Mouse (Mus musculus) CH12.LX (cell line): ENCODE results near the gene Tmem223. TPM values are rescaled to one million over a fixed set of nuclear protein-coding genes. Genes with fewer than 3 reads are reported as not detected.
A peak's percentile ranks its signal among the peaks of the same experiment; 100 is the strongest.

ENCODE experiments used
- DNase-seq: peaks from one replicate; pipeline ENCODE4 v3.0.0-alpha.2; 2013; ENCODE audit errors: extremely low read depth
- H3K27ac ChIP-seq: 2 replicates; pipeline ENCODE4 v1.5.1; 2012; ENCODE audit warnings: low read depth, mild to moderate bottlenecking, control low read depth, moderate library complexity; ENCODE audit not compliant: insufficient read depth
- H3K27me3 ChIP-seq: replicated peaks from 2 replicates; pipeline ENCODE3; 2012; ENCODE audit warnings: inconsistent platforms
- H3K36me3 ChIP-seq, 2 experiments: replicated peaks in 1 of 2; 2 replicates each; pipeline versions ENCODE3 to v1.6.1; 2012; ENCODE audit warnings: inconsistent platforms in 1 of 2, low read length in 1 of 2, mild to moderate bottlenecking in 1 of 2, mixed read lengths in 1 of 2, moderate library complexity in 1 of 2; ENCODE audit not compliant: control insufficient read depth in 1 of 2, insufficient read depth in 1 of 2
- H3K4me1 ChIP-seq, 2 experiments: 2 replicates each; pipeline ENCODE4 v1.6.1; 2012; ENCODE audit warnings: inconsistent platforms in 1 of 2, moderate library complexity in 1 of 2; ENCODE audit not compliant: insufficient read depth in 2 of 2, control insufficient read depth in 1 of 2
- H3K4me2 ChIP-seq: 2 replicates; pipeline ENCODE4 v1.6.1; 2012; ENCODE audit warnings: low read depth, mild to moderate bottlenecking, control low read depth; ENCODE audit not compliant: poor library complexity, insufficient read depth, severe bottlenecking
- H3K4me3 ChIP-seq, 3 experiments: fragments of 150-350 bp in 1 of 3; sonication (generic) in 1 of 3; replicated peaks in 1 of 3; 2 replicates each; pipeline versions ENCODE3 to v1.5.1; 2011 to 2012; ENCODE audit warnings: low read depth in 2 of 3, low read length in 2 of 3, mild to moderate bottlenecking in 2 of 3, moderate library complexity in 2 of 3, control low read depth in 1 of 3, improper control_type of control experiment in 1 of 3, inconsistent platforms in 1 of 3, mixed read lengths in 1 of 3; ENCODE audit not compliant: poor library complexity in 1 of 3
- H3K79me2 ChIP-seq: replicated peaks from 2 replicates; pipeline ENCODE4 v1.6.1; 2012; ENCODE audit warnings: mild to moderate bottlenecking, moderate library complexity; ENCODE audit not compliant: control insufficient read depth, poor library complexity, insufficient read depth, severe bottlenecking; ENCODE audit errors: extremely low read depth
- H3K9ac ChIP-seq: 2 replicates; pipeline ENCODE4 v1.6.1; 2012; ENCODE audit warnings: low read depth, mild to moderate bottlenecking, control low read depth, moderate library complexity; ENCODE audit not compliant: insufficient read depth
- H3K9me3 ChIP-seq: replicated peaks from 2 replicates; pipeline ENCODE3; 2012; ENCODE audit warnings: low read length, inconsistent platforms, mixed read lengths
- BHLHE40 ChIP-seq: IDR thresholded peaks from 2 replicates; pipeline ENCODE4 v1.6.1; 2011; ENCODE audit warnings: mild to moderate bottlenecking, low read depth, low read length, improper control_type of control experiment
- CHD1 ChIP-seq: IDR thresholded peaks from 2 replicates; pipeline ENCODE4 v1.6.1; 2012; ENCODE audit warnings: low read depth, low read length, improper control_type of control experiment, inconsistent platforms
- CHD2 ChIP-seq: IDR thresholded peaks from 2 replicates; pipeline ENCODE4 v1.6.1; 2011; ENCODE audit warnings: low read length, improper control_type of control experiment
- E2F4 ChIP-seq: IDR thresholded peaks from 2 replicates; pipeline ENCODE4 v1.6.1; 2011; ENCODE audit warnings: low read depth, low read length, improper control_type of control experiment; ENCODE audit not compliant: insufficient replicate concordance
- ELF1 ChIP-seq: IDR thresholded peaks from 2 replicates; pipeline ENCODE4 v1.6.1; 2014; ENCODE audit warnings: low read depth, mild to moderate bottlenecking, inconsistent platforms, low read length, improper control_type of control experiment
- EP300 ChIP-seq: IDR thresholded peaks from 2 replicates; pipeline ENCODE4 v1.6.1; 2011; ENCODE audit warnings: low read length, improper control_type of control experiment
- ETS1 ChIP-seq: conservative IDR thresholded peaks from 2 replicates; pipeline ENCODE4 v1.6.1; 2012; ENCODE audit warnings: low read depth, mild to moderate bottlenecking, inconsistent platforms, low read length, improper control_type of control experiment, moderate library complexity
- GABPA ChIP-seq: IDR thresholded peaks from 2 replicates; pipeline ENCODE4 v1.6.1; 2012; ENCODE audit warnings: low read depth, low read length, improper control_type of control experiment, inconsistent platforms; ENCODE audit not compliant: insufficient replicate concordance
- HCFC1 ChIP-seq: IDR thresholded peaks from 2 replicates; pipeline ENCODE4 v1.6.1; 2012; ENCODE audit warnings: low read depth, mild to moderate bottlenecking, inconsistent platforms, low read length, improper control_type of control experiment
- IRF4 ChIP-seq: IDR thresholded peaks from 2 replicates; pipeline ENCODE4 v1.6.1; 2014; ENCODE audit warnings: low read depth, mild to moderate bottlenecking, inconsistent platforms, low read length, improper control_type of control experiment
- JUN ChIP-seq: IDR thresholded peaks from 2 replicates; pipeline ENCODE4 v1.6.1; 2011; ENCODE audit warnings: low read depth, mild to moderate bottlenecking, low read length, improper control_type of control experiment, moderate library complexity; ENCODE audit not compliant: insufficient read depth
- JUND ChIP-seq: conservative IDR thresholded peaks from 2 replicates; pipeline ENCODE4 v1.6.1; 2011; ENCODE audit warnings: low read depth, low read length, improper control_type of control experiment
- KAT2A ChIP-seq: IDR thresholded peaks from 2 replicates; pipeline ENCODE4 v1.6.1; 2012; ENCODE audit warnings: low read length, improper control_type of control experiment, inconsistent platforms; ENCODE audit not compliant: insufficient replicate concordance
- MAFK ChIP-seq: IDR thresholded peaks from 2 replicates; pipeline ENCODE4 v1.6.1; 2011; ENCODE audit warnings: low read length, improper control_type of control experiment; ENCODE audit not compliant: insufficient replicate concordance
- MAX ChIP-seq: IDR thresholded peaks from 2 replicates; pipeline ENCODE4 v1.6.1; 2011; ENCODE audit warnings: low read length, improper control_type of control experiment
- MAZ ChIP-seq: IDR thresholded peaks from 2 replicates; pipeline ENCODE4 v1.6.1; 2012; ENCODE audit warnings: low read depth, mild to moderate bottlenecking, inconsistent platforms, low read length, improper control_type of control experiment, moderate library complexity
- MEF2A ChIP-seq: IDR thresholded peaks from 2 replicates; pipeline ENCODE4 v1.6.1; 2014; ENCODE audit warnings: low read depth, mild to moderate bottlenecking, inconsistent platforms, low read length, improper control_type of control experiment, borderline replicate concordance
- MXI1 ChIP-seq: IDR thresholded peaks from 2 replicates; pipeline ENCODE4 v1.6.1; 2011; ENCODE audit warnings: mild to moderate bottlenecking, low read depth, low read length, improper control_type of control experiment
- MYC ChIP-seq: IDR thresholded peaks from 2 replicates; pipeline ENCODE4 v1.6.1; 2011; ENCODE audit warnings: low read depth, mild to moderate bottlenecking, improper control_type of control experiment, low read length
- NELFE ChIP-seq: IDR thresholded peaks from 2 replicates; pipeline ENCODE4 v1.6.1; 2011; ENCODE audit warnings: low read depth, low read length, improper control_type of control experiment
- NRF1 ChIP-seq: IDR thresholded peaks from 2 replicates; pipeline ENCODE4 v1.6.1; 2014; ENCODE audit warnings: low read depth, mild to moderate bottlenecking, inconsistent platforms, low read length, improper control_type of control experiment, moderate library complexity
- PAX5 ChIP-seq: IDR thresholded peaks from 2 replicates; pipeline ENCODE4 v1.6.1; 2012; ENCODE audit warnings: low read length, inconsistent platforms, mixed read lengths
- POLR2A ChIP-seq: IDR thresholded peaks from 2 replicates; pipeline ENCODE4 v1.6.1; 2011; ENCODE audit warnings: low read depth, mild to moderate bottlenecking, improper control_type of control experiment, low read length
- RAD21 ChIP-seq: IDR thresholded peaks from 2 replicates; pipeline ENCODE4 v1.6.1; 2011; ENCODE audit warnings: low read depth, mild to moderate bottlenecking, low read length, improper control_type of control experiment, moderate library complexity
- RCOR1 ChIP-seq: conservative IDR thresholded peaks from 2 replicates; pipeline ENCODE4 v1.6.1; 2012; ENCODE audit warnings: low read depth, mild to moderate bottlenecking, inconsistent platforms, low read length, improper control_type of control experiment
- SIN3A ChIP-seq: IDR thresholded peaks from 2 replicates; pipeline ENCODE4 v1.6.1; 2012; ENCODE audit warnings: low read length, improper control_type of control experiment, inconsistent platforms
- SMC3 ChIP-seq: IDR thresholded peaks from 2 replicates; pipeline ENCODE4 v1.6.1; 2011; ENCODE audit warnings: low read depth, low read length, improper control_type of control experiment
- TBP ChIP-seq: conservative IDR thresholded peaks from 2 replicates; pipeline ENCODE4 v1.6.1; 2011; ENCODE audit warnings: low read depth, low read length, improper control_type of control experiment
- TCF12 ChIP-seq: IDR thresholded peaks from 2 replicates; pipeline ENCODE4 v1.6.1; 2014; ENCODE audit warnings: low read depth, mild to moderate bottlenecking, inconsistent platforms, low read length, improper control_type of control experiment
- UBTF ChIP-seq: IDR thresholded peaks from 2 replicates; pipeline ENCODE4 v1.6.1; 2012; ENCODE audit warnings: low read depth, mild to moderate bottlenecking, inconsistent platforms, low read length, improper control_type of control experiment, moderate library complexity
- USF1 ChIP-seq: IDR thresholded peaks from 2 replicates; pipeline ENCODE4 v1.6.1; 2014; ENCODE audit warnings: low read depth, mild to moderate bottlenecking, inconsistent platforms, low read length, improper control_type of control experiment
- USF2 ChIP-seq: conservative IDR thresholded peaks from 2 replicates; pipeline ENCODE4 v1.6.1; 2011; ENCODE audit warnings: low read depth, low read length, improper control_type of control experiment
- ZC3H11A ChIP-seq: IDR thresholded peaks from 2 replicates; pipeline ENCODE4 v1.6.1; 2012; ENCODE audit warnings: low read depth, mild to moderate bottlenecking, inconsistent platforms, low read length, improper control_type of control experiment
- ZMIZ1 ChIP-seq: IDR thresholded peaks from 2 replicates; pipeline ENCODE4 v1.6.1; 2012; ENCODE audit warnings: low read depth, mild to moderate bottlenecking, inconsistent platforms, low read length, improper control_type of control experiment
- ZNF384 ChIP-seq: IDR thresholded peaks from 2 replicates; pipeline ENCODE4 v1.6.1; 2012; ENCODE audit warnings: low read depth, low read length, improper control_type of control experiment, inconsistent platforms
- dilution Hi-C: fragments of 300-500 bp; cut with MboI; formaldehyde crosslinking; loops from 2 replicates; pipeline ENCODE4 v1.14.3; 2020; ENCODE audit warnings: low sequenced_read_pairs; ENCODE audit not compliant: extremely low pct_unique_long_range_greater_than_20kb, extremely low pct_ligation_motif_present
- in situ Hi-C: fragments of 300-500 bp; cut with MboI; formaldehyde crosslinking; loops from 3 replicates; pipeline ENCODE4 v1.14.3; 2019; ENCODE audit warnings: low sequenced_read_pairs, low pct_ligation_motif_present, low pct_unique_long_range_greater_than_20kb, mixed read lengths
- polyA plus RNA-seq: library from polyadenylated mRNA; unstranded; fragments of >175 nt; gene quantifications from 2 replicates; pipeline ENCODE4 v1.2.1, GENCODE M21; 2012; ENCODE audit warnings: low read depth; ENCODE audit not compliant: insufficient read length
- total RNA-seq, 2 experiments: library from RNA; depleted of rRNA; stranded (reverse); fragments of 300-350 nt in 1 of 2; fragments of >200 nt in 1 of 2; gene quantifications; 2 replicates each; pipeline ENCODE4 v1.2.3; 2012 to 2014

Gene Tmem223
- total and polyA plus RNA-seq, 3 experiments = 45.7 to 106 (median 56.5) TPM

DNA sequence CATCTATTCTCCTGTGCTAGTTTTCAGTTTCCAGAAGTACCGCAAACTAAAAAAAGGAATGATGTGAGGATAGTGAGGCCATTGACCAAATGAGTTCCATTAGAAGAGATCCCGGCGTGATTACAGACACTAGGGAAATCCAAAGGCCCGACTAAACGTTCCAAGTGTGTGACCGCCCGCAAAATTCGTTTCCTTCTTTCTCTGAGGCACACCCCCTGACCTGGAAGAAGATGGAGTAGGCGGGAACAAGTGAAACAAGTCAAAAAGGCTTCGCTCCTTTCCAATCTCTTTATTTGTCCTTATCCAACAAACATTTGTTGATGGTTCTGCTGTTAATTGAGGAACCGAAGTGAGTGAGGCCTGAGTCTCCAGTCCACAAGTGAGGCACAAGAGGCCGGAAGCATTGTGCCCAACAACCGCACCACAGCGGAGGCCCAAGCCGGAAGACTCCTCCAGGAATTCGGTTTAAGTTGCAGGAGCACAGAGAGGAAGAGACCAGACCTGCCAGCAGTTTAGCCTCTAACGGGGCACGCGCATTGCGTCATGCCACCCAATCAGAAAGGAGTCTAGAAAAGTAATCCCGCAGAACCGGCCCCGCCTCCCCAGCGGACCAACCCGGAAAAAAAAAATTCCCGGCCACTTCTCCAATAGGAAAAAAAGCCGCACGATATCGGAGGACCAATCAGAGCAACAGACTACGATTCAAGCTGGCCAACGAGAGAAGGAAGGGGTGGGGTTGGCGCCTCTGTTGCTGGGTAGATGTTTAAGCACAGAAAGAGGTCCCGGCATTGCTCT, 48.2 kb downstream of the Tmem223 start, which contains the start of gene Ttc9c:
Gene Ttc9c, minus strand, starts transcription at position 533 of the 795 bp plus-strand sequence.
- Histone ChIP-seq H3K4me3 (peak within 1 kb of the TSS; percentile 96 to 98 (median 96)), H3K36me3 (peaks cover 31 to 46% of the 10 kb centered on the region in 2 experiments), H3K27ac (peak within 1 kb of the TSS; percentile 98), H3K79me2 (peaks cover 69% of the 10 kb centered on the region), H3K9me3 (no peaks in the 10 kb centered on the region), H3K9ac (peak within 1 kb of the TSS; percentile 95), H3K27me3 (no peaks in the 10 kb centered on the region), H3K4me1 (peaks cover 10 to 40% of the 10 kb centered on the region in 2 experiments), H3K4me2 (peak within 1 kb of the TSS; percentile 93)
- in situ Hi-C loops (no loop called here), dilution Hi-C loops (no loop called here)
- peak; percentile 99 for DNase-seq
- TF ChIP-seq SIN3A (peak; percentile 95), ELF1 (peak; percentile 75; the same call in 1 of the 2 replicates), RAD21 (no peak), JUND (no peak), E2F4 (peak; percentile 33; the same call in 1 of the 2 replicates), POLR2A (peak; percentile 90), RCOR1 (no peak), NRF1 (peak; percentile 49), EP300 (no peak), CHD1 (peak; percentile 60; the same call in 1 of the 2 replicates), IRF4 (no peak; the same call in 1 of the 2 replicates), SMC3 (peak; percentile 8; the same call in 1 of the 2 replicates), JUN (no peak), TBP (peak; percentile 80), TCF12 (peak; percentile 89), MAX (peak; percentile 43), CHD2 (peak; percentile 85), ETS1 (peak; percentile 42), ZMIZ1 (peak; percentile 92), HCFC1 (peak; percentile 72), ZNF384 (peak; percentile 92), BHLHE40 (peak; percentile 61), MYC (no peak), MAZ (no peak), MEF2A (peak; percentile 14; the same call in 1 of the 2 replicates), NELFE (peak; percentile 91), USF1 (no peak), USF2 (no peak), KAT2A (0 out of 2 replicates have a peak, but pooled peaks have one; percentile 65), UBTF (no peak), ZC3H11A (no peak), MXI1 (no peak; the same call in 1 of the 2 replicates), GABPA (no peak), MAFK (no peak), PAX5 (no peak)
